Mouse (Mus musculus) MEL (cell line): Measurements from ENCODE around the gene Pigb. TPM values are rescaled to one million over a fixed set of nuclear protein-coding genes. Genes with fewer than 3 reads are reported as not detected.

Experiments used
- DNase-seq: peaks from one replicate; pipeline ENCODE4 v3.0.0; 2011; ENCODE audit warnings: low read depth, low spot score
- H3K27ac ChIP-seq: 2 replicates; pipeline ENCODE4 v1.5.1; 2012; ENCODE audit warnings: low read depth, mild to moderate bottlenecking, control low read depth, low read length, moderate library complexity; ENCODE audit not compliant: control insufficient read depth
- H3K27me3 ChIP-seq, 2 experiments: fragments of 150-350 bp in 1 of 2; sonication (generic) in 1 of 2; 2 replicates each; pipeline ENCODE4 v1.6.1; 2012; ENCODE audit warnings: low read length in 2 of 2, mild to moderate bottlenecking in 2 of 2, improper control_type of control experiment in 1 of 2, moderate library complexity in 1 of 2; ENCODE audit not compliant: insufficient read depth in 2 of 2, control insufficient read depth in 1 of 2
- H3K36me3 ChIP-seq, 2 experiments: 2 replicates each; pipeline ENCODE4 v1.6.1; 2012 to 2014; ENCODE audit warnings: low read length in 2 of 2, improper control_type of control experiment in 1 of 2, inconsistent platforms in 1 of 2, mild to moderate bottlenecking in 1 of 2; ENCODE audit not compliant: insufficient read depth in 2 of 2, control insufficient read depth in 1 of 2
- H3K4me1 ChIP-seq, 2 experiments: fragments of 150-350 bp in 1 of 2; sonication (generic) in 1 of 2; 2 replicates each; pipeline ENCODE4 v1.6.1; 2012; ENCODE audit warnings: low read length in 2 of 2, improper control_type of control experiment in 1 of 2, mild to moderate bottlenecking in 1 of 2; ENCODE audit not compliant: insufficient read depth in 2 of 2, control insufficient read depth in 1 of 2
- H3K4me3 ChIP-seq, 2 experiments: fragments of 150-350 bp in 1 of 2; sonication (generic) in 1 of 2; 2 replicates each; pipeline ENCODE4 v1.5.1; 2012; ENCODE audit warnings: low read depth in 2 of 2, low read length in 2 of 2, mild to moderate bottlenecking in 2 of 2, moderate library complexity in 2 of 2, control low read depth in 1 of 2, improper control_type of control experiment in 1 of 2; ENCODE audit not compliant: control insufficient read depth in 1 of 2, insufficient read depth in 1 of 2
- H3K79me2 ChIP-seq: 2 replicates; pipeline ENCODE4 v1.6.1; 2012; ENCODE audit warnings: mild to moderate bottlenecking, low read length, moderate library complexity; ENCODE audit not compliant: control insufficient read depth, poor library complexity, insufficient read depth
- H3K9ac ChIP-seq: 2 replicates; pipeline ENCODE4 v1.6.1; 2012; ENCODE audit warnings: low read depth, mild to moderate bottlenecking, control low read depth, low read length, moderate library complexity; ENCODE audit not compliant: control insufficient read depth, poor library complexity, severe bottlenecking
- H3K9me3 ChIP-seq: fragments of 150-350 bp; sonication (generic); replicated peaks from 2 replicates; pipeline ENCODE4 v1.6.1; 2012; ENCODE audit warnings: mild to moderate bottlenecking, low read length, improper control_type of control experiment, moderate library complexity; ENCODE audit not compliant: insufficient read depth
- BHLHE40 ChIP-seq: IDR thresholded peaks from 2 replicates; pipeline ENCODE4 v1.6.1; 2012; ENCODE audit warnings: low read depth, mild to moderate bottlenecking, inconsistent platforms, low read length, improper control_type of control experiment, borderline replicate concordance
- CHD1 ChIP-seq: IDR thresholded peaks from 2 replicates; pipeline ENCODE4 v1.6.1; 2012; ENCODE audit warnings: low read depth, mild to moderate bottlenecking, inconsistent platforms, low read length, improper control_type of control experiment
- CTCF ChIP-seq, 3 experiments: IDR thresholded peaks in 2 of 3; conservative IDR thresholded peaks in 1 of 3; 2 replicates each; pipeline ENCODE4 v1.5.1; 2011 to 2012; ENCODE audit warnings: low read length in 3 of 3, low read depth in 2 of 3, mild to moderate bottlenecking in 2 of 3, improper control_type of control experiment in 1 of 3, inconsistent platforms in 1 of 3, mixed read lengths in 1 of 3, moderate library complexity in 1 of 3; ENCODE audit not compliant: control insufficient read depth in 1 of 3, insufficient read depth in 1 of 3, poor library complexity in 1 of 3, severe bottlenecking in 1 of 3
- E2F4 ChIP-seq: IDR thresholded peaks from 2 replicates; pipeline ENCODE4 v1.6.1; 2011; ENCODE audit warnings: low read depth, low read length, improper control_type of control experiment, borderline replicate concordance
- ELF1 ChIP-seq: IDR thresholded peaks from 2 replicates; pipeline ENCODE4 v1.6.1; 2014; ENCODE audit warnings: low read depth, mild to moderate bottlenecking, inconsistent platforms, low read length, improper control_type of control experiment, moderate library complexity
- EP300 ChIP-seq, 2 experiments: IDR thresholded peaks; 2 replicates each; pipeline ENCODE4 v1.6.1; 2011; ENCODE audit warnings: improper control_type of control experiment in 2 of 2, low read length in 2 of 2, low read depth in 1 of 2, mild to moderate bottlenecking in 1 of 2
- ETS1 ChIP-seq: IDR thresholded peaks from 2 replicates; pipeline ENCODE4 v1.6.1; 2012; ENCODE audit warnings: low read depth, mild to moderate bottlenecking, inconsistent platforms, low read length, improper control_type of control experiment, moderate library complexity
- GABPA ChIP-seq: IDR thresholded peaks from 2 replicates; pipeline ENCODE4 v1.6.1; 2012; ENCODE audit warnings: low read depth, mild to moderate bottlenecking, inconsistent platforms, low read length, improper control_type of control experiment, moderate library complexity
- GATA1 ChIP-seq: IDR thresholded peaks from 2 replicates; pipeline ENCODE4 v1.6.1; 2011; ENCODE audit warnings: low read depth, low read length, improper control_type of control experiment
- MAFK ChIP-seq: IDR thresholded peaks from 2 replicates; pipeline ENCODE4 v1.6.1; 2011; ENCODE audit warnings: low read depth, mild to moderate bottlenecking, low read length, improper control_type of control experiment, borderline replicate concordance
- MEF2A ChIP-seq: IDR thresholded peaks from 2 replicates; pipeline ENCODE4 v1.6.1; 2014; ENCODE audit warnings: low read depth, mild to moderate bottlenecking, inconsistent platforms, low read length, improper control_type of control experiment; ENCODE audit not compliant: poor library complexity, insufficient replicate concordance, severe bottlenecking; ENCODE audit errors: extremely low read depth
- MXI1 ChIP-seq: IDR thresholded peaks from 2 replicates; pipeline ENCODE4 v1.6.1; 2011; ENCODE audit warnings: mild to moderate bottlenecking, low read depth, low read length, improper control_type of control experiment
- MYB ChIP-seq: IDR thresholded peaks from 2 replicates; pipeline ENCODE4 v1.6.1; 2011; ENCODE audit warnings: mild to moderate bottlenecking, low read depth, low read length, improper control_type of control experiment
- MYC ChIP-seq: IDR thresholded peaks from 2 replicates; pipeline ENCODE4 v1.6.1; 2011; ENCODE audit warnings: low read depth, mild to moderate bottlenecking, low read length, improper control_type of control experiment, moderate library complexity
- NELFE ChIP-seq: IDR thresholded peaks from 2 replicates; pipeline ENCODE4 v1.6.1; 2011; ENCODE audit warnings: low read depth, low read length, improper control_type of control experiment
- NRF1 ChIP-seq: IDR thresholded peaks from 2 replicates; pipeline ENCODE4 v1.6.1; 2014; ENCODE audit warnings: low read depth, mild to moderate bottlenecking, inconsistent platforms, low read length, improper control_type of control experiment, moderate library complexity; ENCODE audit not compliant: poor library complexity, insufficient read depth, severe bottlenecking
- POLR2AphosphoS5 ChIP-seq: IDR thresholded peaks from 2 replicates; pipeline ENCODE4 v1.6.1; 2012; ENCODE audit warnings: low read depth, borderline replicate concordance, mild to moderate bottlenecking, inconsistent platforms, low read length, moderate library complexity, mixed read lengths
- SMC3 ChIP-seq: IDR thresholded peaks from 2 replicates; pipeline ENCODE4 v1.6.1; 2011; ENCODE audit warnings: low read depth, low read length, improper control_type of control experiment
- TCF12 ChIP-seq: IDR thresholded peaks from 2 replicates; pipeline ENCODE4 v1.6.1; 2014; ENCODE audit warnings: low read depth, mild to moderate bottlenecking, inconsistent platforms, low read length, improper control_type of control experiment, moderate library complexity
- UBTF ChIP-seq: IDR thresholded peaks from 2 replicates; pipeline ENCODE4 v1.6.1; 2012; ENCODE audit warnings: low read depth, mild to moderate bottlenecking, inconsistent platforms, low read length, improper control_type of control experiment, moderate library complexity, borderline replicate concordance; ENCODE audit not compliant: insufficient read depth
- ZC3H11A ChIP-seq: IDR thresholded peaks from 2 replicates; pipeline ENCODE4 v1.6.1; 2012; ENCODE audit warnings: low read depth, mild to moderate bottlenecking, inconsistent platforms, low read length, improper control_type of control experiment
- ZKSCAN1 ChIP-seq: IDR thresholded peaks from 2 replicates; pipeline ENCODE4 v1.6.1; 2012; ENCODE audit warnings: low read depth, mild to moderate bottlenecking, inconsistent platforms, low read length, improper control_type of control experiment, moderate library complexity
- ZMIZ1 ChIP-seq: IDR thresholded peaks from 2 replicates; pipeline ENCODE4 v1.6.1; 2012; ENCODE audit warnings: low read depth, mild to moderate bottlenecking, inconsistent platforms, low read length, improper control_type of control experiment, moderate library complexity
- ZNF384 ChIP-seq: IDR thresholded peaks from 2 replicates; pipeline ENCODE4 v1.6.1; 2012; ENCODE audit warnings: low read depth, mild to moderate bottlenecking, inconsistent platforms, low read length, improper control_type of control experiment
- polyA plus RNA-seq, 2 experiments: library from polyadenylated mRNA; stranded (reverse) in 1 of 2; unstranded in 1 of 2; fragments of >175 nt in 1 of 2; fragments of >200 nt in 1 of 2; gene quantifications; 2 replicates each; pipeline versions ENCODE4 v1.2.1 to v1.2.4; 2012; ENCODE audit warnings: low replicate concordance in 2 of 2, low read depth in 1 of 2; ENCODE audit not compliant: insufficient read length in 2 of 2, insufficient read depth in 1 of 2, missing spikeins in 1 of 2
- total RNA-seq: library from RNA; depleted of rRNA; stranded (reverse); fragments of 300-350 nt; gene quantifications from 2 replicates; pipeline ENCODE4 v1.2.3, GENCODE M21; 2012

Pigb gene
- total and polyA plus RNA-seq, 3 experiments = 3.7 to 12.0 TPM; not detected in 1

DNA sequence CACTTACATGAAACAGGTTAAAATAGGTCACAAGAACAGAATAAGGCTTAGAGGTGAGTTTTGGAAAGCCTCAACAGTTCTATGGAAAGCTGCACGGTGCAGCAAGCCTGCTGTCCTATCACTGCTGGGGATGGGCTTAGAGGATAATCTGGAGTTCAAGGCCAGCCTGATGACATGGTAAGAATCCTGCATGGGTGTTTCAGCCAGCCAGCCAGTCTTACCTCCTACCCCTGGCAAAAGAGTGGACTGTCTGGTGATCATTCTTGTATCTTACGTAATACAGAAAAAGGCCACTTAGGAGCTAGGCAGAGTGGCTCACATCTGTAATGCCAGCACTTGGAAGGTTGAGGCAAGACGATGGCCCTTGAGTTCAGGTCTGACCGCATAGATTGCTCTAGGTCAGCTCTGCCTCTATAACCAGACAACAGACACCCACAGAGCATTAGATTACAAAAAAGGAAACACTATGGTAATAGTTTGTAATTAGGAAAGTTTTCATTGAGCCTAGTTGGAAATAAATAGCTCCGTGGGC is 19.5 kb downstream of the Pigb start:
- no peak overlapping the region for H3K4me3 ChIP-seq
- H3K9me3 ChIP-seq = no peaks in the 10 kb centered on the region
- H3K27me3 ChIP-seq = no peaks in the 10 kb centered on the region
- no peaks in the 10 kb centered on the region; a peak in 1 of 4 replicates for H3K36me3 ChIP-seq
- no peaks in the 10 kb centered on the region for H3K4me1 ChIP-seq
- no peak for DNase-seq
- TF ChIP-seq GATA1 = no peak
- TF ChIP-seq CTCF (IDR thresholded peaks at IDR 0.05 in 2 of 3, conservative IDR thresholded peaks at IDR 0.05 in 1 of 3; ENCODE audit: control insufficient read depth in 1 of 3, insufficient read depth in 1 of 3, low read depth in 2 of 3, low read length in 3 of 3, poor library complexity in 1 of 3, severe bottlenecking in 1 of 3) = no peak
- no peak for TF ChIP-seq NRF1
- TF ChIP-seq SMC3 = no peak
- TF ChIP-seq E2F4 = no peak
- TF ChIP-seq, all 39 proteins: peak for 0
- Histone ChIP-seq H3K79me2 (no peaks in the 10 kb centered on the region), H3K27ac (no peak overlapping the region), H3K9ac (no peak overlapping the region)

GRCm38 (mm10) chr9:73019841-73020240 is 20.3 kb downstream of the Pigb start:
- H3K27me3 ChIP-seq = no peaks in the 10 kb centered on the region
- no peak overlapping the region for H3K4me3 ChIP-seq
- no peaks in the 10 kb centered on the region for H3K4me1 ChIP-seq
- no peak overlapping the region for H3K27ac ChIP-seq
- H3K9me3 ChIP-seq = no peaks in the 10 kb centered on the region
- H3K9ac ChIP-seq = no peak overlapping the region
- TF ChIP-seq BHLHE40 = no peak
- no peak for TF ChIP-seq MAFK
- no peak for TF ChIP-seq UBTF
- TF ChIP-seq MYB = no peak
- no peak for TF ChIP-seq CHD1
- no peak for TF ChIP-seq GATA1
- TF ChIP-seq ZNF384 = no peak
- TF ChIP-seq MXI1 = no peak
- DNase-seq = no peak
- no peaks in the 10 kb centered on the region; a peak in 1 of 4 replicates for H3K36me3 ChIP-seq
- H3K79me2 ChIP-seq = no peaks in the 10 kb centered on the region

GRCm38 (mm10) chr9:73014724-73015123 is 25.5 kb downstream of the Pigb start:
- H3K9ac ChIP-seq = no peak overlapping the region
- H3K36me3 ChIP-seq = no peaks in the 10 kb centered on the region; a peak in 1 of 4 replicates
- H3K27ac ChIP-seq = no peak overlapping the region
- H3K4me1 ChIP-seq = no peaks in the 10 kb centered on the region
- no peak for DNase-seq
- H3K79me2 ChIP-seq = no peaks in the 10 kb centered on the region
- no peak overlapping the region for H3K4me3 ChIP-seq
- H3K27me3 ChIP-seq = no peaks in the 10 kb centered on the region
- no peaks in the 10 kb centered on the region for H3K9me3 ChIP-seq
- TF ChIP-seq ETS1 = no peak
- TF ChIP-seq ELF1 = no peak
- no peak for TF ChIP-seq MEF2A
- no peak for TF ChIP-seq BHLHE40
- no peak for TF ChIP-seq EP300 (IDR thresholded peaks at IDR 0.05; ENCODE audit: low read depth in 1 of 2, low read length in 2 of 2)
- TF ChIP-seq GABPA = no peak
- TF ChIP-seq ZKSCAN1 = no peak
- no peak for TF ChIP-seq TCF12
- TF ChIP-seq POLR2AphosphoS5 = no peak
- TF ChIP-seq CHD1 = no peak
- no peak for TF ChIP-seq ZC3H11A
- no peak for TF ChIP-seq UBTF
- TF ChIP-seq GATA1 = no peak
- TF ChIP-seq MYC = no peak
- no peak for TF ChIP-seq ZNF384
- TF ChIP-seq ZMIZ1 = no peak
- TF ChIP-seq NELFE = no peak
